ENCODE assay signal across 8 mouse cellular contexts in the genomic region with DNA sequence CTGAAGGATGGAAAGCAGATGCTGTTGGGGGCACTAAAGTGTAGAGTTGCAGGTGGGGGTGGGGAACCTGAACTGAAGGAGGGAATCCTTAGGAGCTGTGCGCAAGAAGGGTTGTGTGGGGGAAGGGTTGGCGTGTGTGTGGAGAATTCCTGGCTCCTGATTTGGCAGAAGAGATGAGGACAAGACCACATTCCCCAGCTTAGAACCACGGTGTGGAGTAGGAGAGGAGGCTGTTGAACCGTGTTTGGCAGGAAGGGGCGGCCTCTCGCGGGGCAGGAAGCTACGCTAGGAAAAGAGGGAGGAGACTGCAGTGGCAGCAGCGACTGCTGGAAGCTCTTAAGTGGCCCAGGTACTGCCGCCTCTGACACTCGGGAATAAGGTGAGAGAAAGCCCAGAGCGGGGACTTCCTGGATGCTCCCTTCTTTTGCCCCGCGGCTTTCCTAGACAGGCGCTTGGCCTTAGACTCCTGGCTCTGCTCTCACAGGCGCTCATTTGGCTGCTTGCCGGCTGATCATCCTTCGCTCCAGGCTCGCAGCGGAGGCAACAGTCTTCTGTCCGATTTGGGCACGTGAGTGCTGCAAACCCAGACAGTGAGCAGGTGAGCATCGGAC. TPM values are rescaled to one million over a fixed set of nuclear protein-coding genes. Genes with fewer than 3 reads are reported as not detected.
A peak's percentile ranks its signal among the peaks of the same experiment; 100 is the strongest.
DNase-seq lines count a peak whose midpoint lies in the region; ATAC-seq lines count a peak whose summit lies in the region.

Gene Spin2c, plus strand, starts transcription at position 275 of the 611 bp plus-strand sequence.

- no peaks in the 10 kb centered on the region for H3K9me3 ChIP-seq in intestine, embryonic 14.5 days (ENCODE audit: control insufficient read depth, low read length)

- 11% methylated on average over 22 of the region's 23 CpGs for WGBS in intestine, embryonic 14.5 days

- no peaks in the 10 kb centered on the region for H3K36me3 ChIP-seq in intestine, embryonic 14.5 days (ENCODE audit: control insufficient read depth, insufficient read depth, low read length)

- peak within 1 kb of the TSS; percentile 64 for H3K27ac ChIP-seq in intestine, embryonic 14.5 days (ENCODE audit: low read depth)

- peak; percentile 16 to 71 for DNase-seq in adrenal gland, adult (ENCODE audit: inconsistent age in 2 of 2, low spot score in 1 of 2)
- DNase-seq in cerebellum, postnatal 36 days, result peak; percentile 51 to 56
- peak; percentile 21 for DNase-seq in gastrocnemius, postnatal 14 days
- peak; percentile 75 for DNase-seq in intestine, embryonic 14.5 days (ENCODE audit: low spot score)
- peak; percentile 17 to 30 for DNase-seq in left cerebral cortex, adult 8-10 months (ENCODE audit: low spot score in 2 of 2)
- peak; percentile 48 to 51 for DNase-seq in lung, postnatal 4 days
- peak; percentile 62 to 65 for DNase-seq in right cerebral cortex, postnatal 10 days (ENCODE audit: low spot score in 2 of 2)

- peak within 1 kb of the TSS; percentile 47 for H3K4me2 ChIP-seq in intestine, embryonic 14.5 days (ENCODE audit: low read length)

- H3K4me3 ChIP-seq in intestine, embryonic 14.5 days (ENCODE audit: low read depth, low read length), result peak within 1 kb of the TSS; percentile 51

- H3K9ac ChIP-seq in intestine, embryonic 14.5 days (ENCODE audit: low read length), result peak within 1 kb of the TSS; percentile 38

- no peaks in the 10 kb centered on the region for H3K4me1 ChIP-seq in intestine, embryonic 14.5 days (replicated peaks; ENCODE audit: control insufficient read depth, insufficient read depth, low read length)

- intact Hi-C loops in gastrocnemius, postnatal 14 days (cut with DNase I; ENCODE audit: low total_unique reads), result no loop called here

- peak; percentile 96 for ATAC-seq in intestine, embryonic 14.5 days (replicated peaks; ENCODE audit: low FRiP score, low TSS enrichment, low read depth)
- no peak for ATAC-seq in megakaryocyte-erythroid progenitor cell, adult 5-6 weeks (replicated peaks; ENCODE audit: low FRiP score, low TSS enrichment, poor library complexity, severe bottlenecking)

- H3K27me3 ChIP-seq in intestine, embryonic 14.5 days (replicated peaks; ENCODE audit: control insufficient read depth, insufficient read depth, low read length), result no peaks in the 10 kb centered on the region

RNA-seq across cellular contexts. Expression of gene Spin2c, which starts in this region (rescaled TPM):
- total RNA-seq in gastrocnemius, postnatal 14 days (2021), result under 1 TPM in 1 of 2 experiments, not detected in 1; 0.22 TPM
- polyA plus RNA-seq in intestine, embryonic 14.5 days (2014; fragmentation: Nextera tagmentation; extraction: Ambion mirVana), result 16.9 and 21.8 TPM in 2 replicates
- total RNA-seq in left cerebral cortex, adult 8-10 months (2022), result 1 to 10 TPM; 5.4 to 9.0 (median 7.3) TPM
- not detected in 2 replicates for total RNA-seq in megakaryocyte-erythroid progenitor cell, adult 5-6 weeks (2014; fragmentation: Nextera tagmentation)
- total RNA-seq in megakaryocyte-erythroid progenitor cell, adult 5-6 weeks (2017), result 7.8 TPM in 1 of 2 replicates, not detected in the other

Comparison
In these comparisons a context has a peak if more than half of its experiments do, and no peak if none do; other contexts are left out.
1. Peak in DNase-seq in gastrocnemius, postnatal 14 days; RNA of the gene not detected or under 1 TPM.
2. DNase-seq: peak in every context shown above with its lines; median percentile 75 in intestine, embryonic 14.5 days; 64 in right cerebral cortex, postnatal 10 days; 54 in cerebellum, postnatal 36 days; 50 in lung, postnatal 4 days; 44 in adrenal gland, adult; 24 in left cerebral cortex, adult 8-10 months; 21 in gastrocnemius, postnatal 14 days.